Mouse (Mus musculus) thymus, postnatal 25 days (tissue): ENCODE results near the gene Krt34.

ENCODE experiments used
- DNase-seq: peaks from one replicate; pipeline ENCODE4 v3.0.0; 2022

Krt34 gene

DNA sequence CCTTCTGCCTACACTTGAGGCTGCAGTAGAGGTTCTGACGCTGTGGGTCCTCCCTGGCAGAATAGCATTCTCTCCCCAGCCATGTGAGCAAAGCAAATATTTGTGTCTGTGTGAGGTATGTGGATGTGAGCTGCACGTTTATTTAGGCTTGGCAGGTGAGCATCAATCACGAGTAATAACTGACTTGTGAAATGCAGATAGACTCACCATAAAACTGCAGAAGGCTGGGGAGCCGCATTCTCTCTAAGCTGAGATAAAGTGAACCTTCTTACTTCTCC lies 47.0 kb downstream of the Krt34 start:
- DNase-seq = no peak

DNA sequence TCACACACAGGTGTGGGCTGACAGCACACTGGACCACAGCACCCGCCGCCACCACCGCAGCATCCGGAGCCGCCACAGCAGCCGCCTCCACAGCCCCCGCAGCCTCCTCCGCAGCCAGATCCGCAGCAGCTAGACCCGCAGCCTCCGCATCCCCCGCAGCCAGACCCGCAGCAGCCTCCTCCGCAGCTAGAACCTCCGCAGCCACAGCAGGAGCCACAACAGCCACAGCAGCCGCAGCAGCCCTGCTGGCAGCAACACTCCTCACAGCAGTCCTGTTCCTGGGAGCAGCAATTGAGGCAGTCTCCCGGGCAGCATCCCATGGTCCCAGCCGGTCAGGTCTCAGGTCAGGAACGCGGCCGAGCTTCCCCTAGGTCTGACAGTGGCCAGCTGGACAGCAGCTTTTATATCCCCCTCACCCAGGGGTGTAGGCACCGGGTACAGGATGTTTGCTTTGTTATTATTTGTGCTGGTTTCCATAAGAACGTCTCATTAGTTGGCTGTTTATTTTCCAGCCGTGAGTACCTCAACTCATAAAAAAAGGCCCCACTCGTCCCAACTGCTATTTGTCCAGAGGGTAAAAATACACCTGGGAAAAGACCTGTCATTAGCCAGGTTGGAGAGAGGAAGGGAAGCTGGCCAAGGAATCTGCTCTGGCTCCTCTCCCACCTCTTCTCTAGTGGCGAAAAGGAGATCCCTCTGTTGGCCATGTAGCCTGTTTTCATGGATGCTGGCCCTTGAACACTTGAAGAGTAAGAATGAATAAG lies 47.6 kb downstream of the Krt34 start, which contains the start of gene Krtap17-1:
Krtap17-1 (minus strand) TSS at position 375 of the 764 bp plus-strand sequence.
- no peak for DNase-seq

DNA sequence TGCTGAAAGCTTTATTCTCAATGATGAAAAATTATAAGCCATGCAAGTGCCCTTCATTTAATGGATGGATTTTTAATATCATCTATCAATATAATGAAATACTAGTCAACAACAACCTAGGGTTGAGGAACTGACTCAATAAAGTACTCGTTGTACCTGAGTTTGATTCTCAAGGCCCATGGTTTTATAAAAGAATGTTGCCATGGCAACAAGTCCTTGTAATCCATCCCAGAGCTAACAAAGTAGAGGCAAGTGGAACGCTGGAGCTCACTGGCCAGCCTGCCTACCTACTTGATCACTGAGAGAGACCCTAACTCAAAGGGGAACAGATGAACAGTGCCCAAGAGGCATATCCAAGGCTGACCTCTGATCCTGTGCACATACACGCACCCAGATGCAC lies 50.8 kb downstream of the Krt34 start:
- no peak for DNase-seq

GRCm38 (mm10) chr11:99989881-99990405 lies 51.4 kb downstream of the Krt34 start:
- DNase-seq = no peak

GRCm38 (mm10) chr11:99988530-99988929 lies 52.8 kb downstream of the Krt34 start:
- no peak for DNase-seq
